Mouse (Mus musculus) ES-E14 (cell line): ENCODE data around the gene Polm. TPM values are rescaled to one million over a fixed set of nuclear protein-coding genes. Genes with fewer than 3 reads are reported as not detected.

ENCODE experiments used
- DNase-seq: peaks from one replicate; pipeline ENCODE4 v3.0.0-alpha.2; 2013; ENCODE audit warnings: low read depth, low spot score
- H3K27ac ChIP-seq: 2 replicates; pipeline ENCODE4 v1.5.1; 2012; ENCODE audit warnings: low read depth, mild to moderate bottlenecking, low read length, moderate library complexity, mixed read lengths; ENCODE audit not compliant: poor library complexity, insufficient read depth, severe bottlenecking
- H3K36me3 ChIP-seq: 2 replicates; pipeline ENCODE4 v1.6.1; 2012; ENCODE audit warnings: mild to moderate bottlenecking, low read length, moderate library complexity, mixed read lengths; ENCODE audit not compliant: control insufficient read depth, poor library complexity, insufficient read depth, severe bottlenecking
- H3K4me1 ChIP-seq, 2 experiments: fragments of 150-350 bp in 1 of 2; sonication (generic) in 1 of 2; 2 replicates each; pipeline ENCODE4 v1.6.1; 2012; ENCODE audit warnings: low read length in 2 of 2, mild to moderate bottlenecking in 1 of 2, mixed read lengths in 1 of 2; ENCODE audit not compliant: control insufficient read depth in 2 of 2, insufficient read depth in 2 of 2, poor library complexity in 1 of 2
- H3K4me3 ChIP-seq, 2 experiments: fragments of 150-350 bp in 1 of 2; sonication (generic) in 1 of 2; 2 replicates each; pipeline ENCODE4 v1.5.1; 2012; ENCODE audit warnings: low read length in 2 of 2, low read depth in 1 of 2, mild to moderate bottlenecking in 1 of 2, mixed read lengths in 1 of 2; ENCODE audit not compliant: insufficient read depth in 1 of 2, poor library complexity in 1 of 2, severe bottlenecking in 1 of 2
- H3K9ac ChIP-seq: 2 replicates; pipeline ENCODE4 v1.6.1; 2012; ENCODE audit warnings: low read depth, mild to moderate bottlenecking, low read length, mixed read lengths; ENCODE audit not compliant: poor library complexity, insufficient read depth, severe bottlenecking
- H3K9me3 ChIP-seq: fragments of 150-350 bp; sonication (generic); 2 replicates; pipeline ENCODE4 v1.6.1; 2012; ENCODE audit warnings: low read depth, mild to moderate bottlenecking, low read length; ENCODE audit not compliant: control insufficient read depth, insufficient read depth
- CHD2 ChIP-seq: IDR thresholded peaks from 2 replicates; pipeline ENCODE4 v1.6.1; 2014; ENCODE audit warnings: mild to moderate bottlenecking, low read depth, low read length, inconsistent platforms
- HCFC1 ChIP-seq: IDR thresholded peaks from 2 replicates; pipeline ENCODE4 v1.6.1; 2012; ENCODE audit warnings: low read length, inconsistent platforms, borderline replicate concordance; ENCODE audit not compliant: insufficient read depth
- MAFK ChIP-seq: IDR thresholded peaks from 2 replicates; pipeline ENCODE4 v1.6.1; 2014; ENCODE audit warnings: mild to moderate bottlenecking, low read depth, low read length, inconsistent platforms; ENCODE audit not compliant: insufficient read depth
- ZC3H11A ChIP-seq: IDR thresholded peaks from 2 replicates; pipeline ENCODE4 v1.6.1; 2012; ENCODE audit warnings: low read depth, mild to moderate bottlenecking, inconsistent platforms, low read length, borderline replicate concordance
- ZNF384 ChIP-seq: IDR thresholded peaks from 2 replicates; pipeline ENCODE4 v1.6.1; 2012; ENCODE audit warnings: low read depth, low read length, inconsistent platforms
- in situ Hi-C, 2 experiments: fragments of 600-800 bp; cut with MboI; formaldehyde crosslinking; loops; one replicate each; pipeline ENCODE4 v1.15.1; 2025; ENCODE audit warnings: low sequenced_read_pairs in 2 of 2, inconsistent platforms in 1 of 2; ENCODE audit not compliant: unreplicated experiment in 2 of 2
- total RNA-seq: library from RNA; depleted of rRNA; stranded (reverse); fragments of 300-350 nt; gene quantifications from 2 replicates; pipeline ENCODE4 v1.2.3, GENCODE M21; 2012

Polm gene
- total RNA-seq, 1 experiment, result 6.7 TPM

DNA sequence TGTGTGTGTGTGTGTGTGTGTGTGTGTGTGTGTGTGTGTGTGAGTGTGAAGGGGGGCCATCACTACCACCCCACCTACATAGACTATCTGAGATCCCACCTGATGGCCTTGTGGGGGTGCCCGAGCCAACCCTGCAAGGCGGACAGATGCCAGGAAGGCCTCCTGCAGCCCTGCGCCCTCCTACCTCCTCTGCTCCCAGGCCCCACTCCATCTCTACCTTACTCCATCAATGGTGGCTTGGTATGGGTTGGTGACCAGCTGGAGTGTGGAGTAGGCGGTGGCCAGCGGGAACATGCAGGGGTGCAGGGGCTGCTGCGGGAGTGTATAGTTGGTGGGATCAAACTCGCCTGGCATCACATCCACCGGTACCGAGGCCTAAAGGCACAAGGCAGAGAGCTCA is 35.4 kb upstream of the Polm start:
- Histone ChIP-seq H3K4me3 (no peak overlapping the region), H3K9ac (no peak overlapping the region), H3K36me3 (peaks cover 63% of the 10 kb centered on the region), H3K4me1 (peaks cover 0 to 10% of the 10 kb centered on the region in 2 experiments; a peak in 1 of 4 replicates), H3K9me3 (no peaks in the 10 kb centered on the region), H3K27ac (no peak overlapping the region)
- in situ Hi-C loops, result no loop called here
- DNase-seq, result no peak
- TF ChIP-seq ZNF384, result no peak
- TF ChIP-seq CHD2, result no peak
- no peak for TF ChIP-seq MAFK
- no peak for TF ChIP-seq ZC3H11A
- TF ChIP-seq HCFC1, result no peak

- Histone ChIP-seq H3K4me1 (peaks cover 0 to 10% of the 10 kb centered on the region in 2 experiments; a peak in 1 of 4 replicates), H3K4me3 (no peak overlapping the region), H3K9ac (no peak overlapping the region), H3K27ac (no peak overlapping the region), H3K9me3 (no peaks in the 10 kb centered on the region), H3K36me3 (peaks cover 63% of the 10 kb centered on the region)
- in situ Hi-C loops, result no loop called here
- DNase-seq, result no peak
- TF ChIP-seq HCFC1 (no peak), ZNF384 (no peak), MAFK (no peak), CHD2 (no peak), ZC3H11A (no peak)
These were observed 34.9 kb upstream of the Polm start for GRCm38 (mm10) chr11:5872707-5873106.

GRCm38 (mm10) chr11:5870069-5870468 is 32.3 kb upstream of the Polm start:
- in situ Hi-C loops, result no loop called here
- Histone ChIP-seq H3K4me1 (no peaks in the 10 kb centered on the region), H3K9ac (no peak overlapping the region), H3K36me3 (peaks cover 52% of the 10 kb centered on the region), H3K27ac (no peak overlapping the region), H3K4me3 (no peak overlapping the region), H3K9me3 (no peaks in the 10 kb centered on the region)
- no peak for DNase-seq
- TF ChIP-seq ZNF384 (no peak), ZC3H11A (no peak), CHD2 (no peak), HCFC1 (no peak), MAFK (no peak)

GRCm38 (mm10) chr11:5869331-5869730 is 31.5 kb upstream of the Polm start:
- Histone ChIP-seq H3K4me1 (no peaks in the 10 kb centered on the region), H3K4me3 (no peak overlapping the region), H3K36me3 (peaks cover 45% of the 10 kb centered on the region), H3K27ac (no peak overlapping the region), H3K9me3 (no peaks in the 10 kb centered on the region), H3K9ac (no peak overlapping the region)
- TF ChIP-seq ZC3H11A (no peak), ZNF384 (no peak), HCFC1 (no peak), CHD2 (no peak), MAFK (no peak)
- in situ Hi-C loops, result no loop called here
- no peak for DNase-seq

DNA sequence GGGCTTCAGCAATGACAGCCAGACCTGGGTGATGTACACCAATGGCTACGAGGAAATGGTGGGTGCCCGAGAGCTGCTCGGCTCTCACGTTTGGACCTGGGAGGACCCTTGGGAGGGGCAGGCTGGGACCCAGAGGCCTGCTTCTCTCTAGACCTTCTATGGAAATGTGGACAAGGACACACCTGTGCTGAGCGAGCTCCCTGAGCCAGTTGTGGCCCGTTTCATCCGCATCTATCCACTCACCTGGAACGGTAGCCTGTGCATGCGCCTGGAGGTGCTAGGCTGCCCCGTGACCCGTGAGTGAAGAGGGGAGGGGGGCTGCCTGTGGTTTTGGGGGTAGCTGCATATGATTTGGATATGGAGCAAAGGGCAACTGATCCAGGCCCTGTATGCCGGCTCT is 30.5 kb upstream of the Polm start:
- no peaks in the 10 kb centered on the region for H3K4me1 ChIP-seq
- H3K9ac ChIP-seq, result no peak overlapping the region
- no peak overlapping the region for H3K27ac ChIP-seq
- in situ Hi-C loops, result no loop called here
- DNase-seq, result no peak
- H3K4me3 ChIP-seq, result no peak overlapping the region
- TF ChIP-seq MAFK (no peak), ZNF384 (no peak), ZC3H11A (no peak), HCFC1 (no peak), CHD2 (no peak)
- no peaks in the 10 kb centered on the region for H3K9me3 ChIP-seq
- peaks cover 35% of the 10 kb centered on the region for H3K36me3 ChIP-seq
